ENCODE assay signal across 8 mouse cellular contexts in the genomic region with DNA sequence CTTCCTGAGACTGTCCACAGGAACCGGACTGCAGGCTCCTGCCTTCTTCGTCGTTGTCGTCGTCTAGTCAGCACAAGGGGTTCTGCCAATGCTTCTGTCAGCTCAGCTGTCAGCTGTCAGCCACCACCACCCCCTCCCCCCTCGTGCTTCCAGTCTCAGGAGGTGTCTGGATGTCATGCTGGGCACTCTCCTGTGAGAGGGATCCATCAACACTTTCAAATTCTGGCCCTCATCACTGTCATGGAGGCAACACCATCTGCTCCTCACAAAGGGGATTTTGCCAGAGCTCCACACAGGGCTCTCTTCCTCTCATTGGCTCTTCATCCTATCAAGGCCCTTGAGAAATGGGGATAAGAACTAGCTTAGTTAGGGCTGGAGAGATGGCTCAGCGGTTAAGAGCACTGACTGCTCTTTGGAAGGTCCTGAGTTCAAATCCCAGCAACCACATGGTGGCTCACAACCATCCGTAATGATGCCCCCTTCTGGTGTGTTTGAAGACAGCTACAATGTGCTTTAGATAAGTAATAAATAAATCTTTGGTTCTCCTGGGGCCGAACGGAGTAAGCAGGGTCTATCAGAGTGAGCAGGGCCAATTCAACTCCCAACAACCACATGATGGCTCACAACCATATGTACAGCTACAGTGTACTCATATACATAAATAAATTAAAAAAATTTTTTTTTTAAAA. TPM values are rescaled to one million over a fixed set of nuclear protein-coding genes. Genes with fewer than 3 reads are reported as not detected.
DNase-seq lines count a peak whose midpoint lies in the region; ATAC-seq lines count a peak whose summit lies in the region.

No protein-coding gene starts in this region.

- no peak overlapping the region for H3K9ac ChIP-seq in hindbrain, embryonic 14.5 days
- H3K9ac ChIP-seq in hindbrain, embryonic 16.5 days (ENCODE audit: low read depth, low read length), result no peak overlapping the region

- H3K4me3 ChIP-seq in hindbrain, embryonic 10.5 days, result no peak overlapping the region
- H3K4me3 ChIP-seq in hindbrain, embryonic 14.5 days (replicated peaks; ENCODE audit: low read length), result no peak overlapping the region
- no peak overlapping the region for H3K4me3 ChIP-seq in hindbrain, embryonic 16.5 days (ENCODE audit: low read length)

- H3K36me3 ChIP-seq in hindbrain, embryonic 10.5 days, result peaks cover 28% of the 10 kb centered on the region
- peaks cover 13% of the 10 kb centered on the region for H3K36me3 ChIP-seq in hindbrain, embryonic 14.5 days (replicated peaks; ENCODE audit: control insufficient read depth, insufficient read depth)
- H3K36me3 ChIP-seq in hindbrain, embryonic 16.5 days (ENCODE audit: control insufficient read depth, insufficient read depth, low read length), result no peaks in the 10 kb centered on the region

- ATAC-seq in hindbrain, embryonic 14.5 days (ENCODE audit: low FRiP score), result no peak
- peak; percentile 41; the same call in 1 of the 2 replicates for ATAC-seq in hindbrain, embryonic 16.5 days

- peak; percentile 41 for DNase-seq in hindbrain, embryonic 10.5 days (ENCODE audit: low spot score)
- DNase-seq in hindbrain, embryonic 14.5 days (ENCODE audit: low spot score), result no peak
- peak; percentile 83 for DNase-seq in cerebellum, adult 11-12 months
- DNase-seq in heart, adult 18-20 months, result peak; percentile 78 to 83
- DNase-seq in urinary bladder, postnatal 14 days (ENCODE audit: low spot score), result no peak
- no peak for DNase-seq in kidney, postnatal 25 days
- no peak for DNase-seq in ovary, postnatal 10 days (ENCODE audit: low spot score)

- H3K4me1 ChIP-seq in hindbrain, embryonic 10.5 days (replicated peaks), result peaks cover 10% of the 10 kb centered on the region
- no peaks in the 10 kb centered on the region for H3K4me1 ChIP-seq in hindbrain, embryonic 14.5 days (replicated peaks; ENCODE audit: control insufficient read depth, insufficient read depth, low read length)
- H3K4me1 ChIP-seq in hindbrain, embryonic 16.5 days (ENCODE audit: control insufficient read depth, insufficient read depth, low read depth, low read length), result no peaks in the 10 kb centered on the region

- no peaks in the 10 kb centered on the region for H3K9me3 ChIP-seq in hindbrain, embryonic 10.5 days
- no peaks in the 10 kb centered on the region for H3K9me3 ChIP-seq in hindbrain, embryonic 14.5 days (ENCODE audit: control insufficient read depth, low read length)
- no peaks in the 10 kb centered on the region for H3K9me3 ChIP-seq in hindbrain, embryonic 16.5 days (ENCODE audit: control insufficient read depth, low read length)

- no peak overlapping the region for H3K4me2 ChIP-seq in hindbrain, embryonic 14.5 days (replicated peaks)
- H3K4me2 ChIP-seq in hindbrain, embryonic 16.5 days (ENCODE audit: low read length), result no peak overlapping the region

- WGBS in hindbrain, embryonic 10.5 days, result 59% methylated on average over 10 of the region's 10 CpGs
- WGBS in hindbrain, embryonic 14.5 days, result 52% methylated on average over 10 of the region's 10 CpGs
- 52% methylated on average over 10 of the region's 10 CpGs for WGBS in hindbrain, embryonic 16.5 days

- no peaks in the 10 kb centered on the region for H3K27me3 ChIP-seq in hindbrain, embryonic 10.5 days (ENCODE audit: insufficient read depth, poor library complexity, severe bottlenecking)
- H3K27me3 ChIP-seq in hindbrain, embryonic 14.5 days (ENCODE audit: control insufficient read depth, insufficient read depth, low read length), result no peaks in the 10 kb centered on the region
- no peaks in the 10 kb centered on the region for H3K27me3 ChIP-seq in hindbrain, embryonic 16.5 days (replicated peaks; ENCODE audit: control insufficient read depth, insufficient read depth, low read length)

- H3K27ac ChIP-seq in hindbrain, embryonic 10.5 days, result peak overlapping the region; percentile 43; the same call in 1 of the 2 replicates
- H3K27ac ChIP-seq in hindbrain, embryonic 14.5 days, result no peak overlapping the region
- no peak overlapping the region for H3K27ac ChIP-seq in hindbrain, embryonic 16.5 days (ENCODE audit: low read depth, low read length)

RNA-seq across cellular contexts. Expression of gene Cfap298, which starts 13.3 kb away (rescaled TPM):
- polyA plus RNA-seq in hindbrain, embryonic 10.5 days (2016; fragmentation: Nextera tagmentation; extraction: Ambion mirVana), result 62.4 and 69.3 TPM in 2 replicates
- polyA plus RNA-seq in hindbrain, embryonic 14.5 days (2014; fragmentation: Nextera tagmentation; extraction: Ambion mirVana), result 49.8 and 54.0 TPM in 2 replicates
- 10 to 100 TPM; 25.8 to 30.1 TPM for total RNA-seq in heart, adult 18-20 months (2021)
- 54.4 and 61.1 TPM in 2 replicates for polyA plus RNA-seq in hindbrain, embryonic 16.5 days (2015; fragmentation: Nextera tagmentation; extraction: Ambion mirVana)

Comparison
In these comparisons a context has a peak if more than half of its experiments do, and no peak if none do; other contexts are left out.
1. DNase-seq: peak in hindbrain, embryonic 10.5 days (single experiment), cerebellum, adult 11-12 months (single experiment) and heart, adult 18-20 months (2 of 2); none in hindbrain, embryonic 14.5 days (single experiment), urinary bladder, postnatal 14 days (single experiment), kidney, postnatal 25 days (0 of 2) and ovary, postnatal 10 days (single experiment).